Mouse (Mus musculus) cortical plate, adult 2 months (tissue): ENCODE measurements around the gene Pltp.

Experiments used
- CTCF ChIP-seq: fragments of 200-500 bp; IDR thresholded peaks from 2 replicates; pipeline ENCODE4 v1.5.1; 2011; ENCODE audit warnings: mild to moderate bottlenecking, control low read depth, low read length; ENCODE audit not compliant: insufficient read depth; ENCODE audit errors: extremely low read depth
- POLR2A ChIP-seq: fragments of 200-500 bp; IDR thresholded peaks from 2 replicates; pipeline ENCODE4 v1.6.1; 2011; ENCODE audit warnings: mild to moderate bottlenecking, low read length, control low read depth; ENCODE audit not compliant: insufficient read depth; ENCODE audit errors: extremely low read depth

DNA sequence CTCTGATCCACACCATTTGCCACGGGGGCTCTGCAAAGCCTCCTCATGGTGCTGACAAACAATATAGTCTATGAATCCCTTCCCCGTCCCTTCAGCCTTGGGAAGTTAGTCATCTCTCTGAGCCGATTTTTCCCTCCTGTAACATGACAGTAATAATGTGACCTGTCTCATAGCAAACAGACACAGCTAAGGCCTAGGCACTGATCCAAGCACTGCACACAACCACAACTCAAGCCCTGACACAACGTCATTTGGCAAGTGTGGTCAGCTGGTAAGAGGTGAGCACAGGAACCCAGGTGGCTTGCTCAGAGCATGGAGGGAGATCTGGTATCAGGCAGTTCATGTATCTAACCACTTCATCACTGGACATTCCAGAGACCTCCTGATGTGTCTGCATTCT, 61.6 kb downstream of the Pltp start:
- TF ChIP-seq CTCF (no peak), POLR2A (no peak)
